Mouse (Mus musculus): ENCODE results near the gene Mfap1a.

GRCm38 (mm10) chr2:121443068-121443349 lies 63.5 kb downstream of the Mfap1a start:
- TF ChIP-seq POLR2A (IDR thresholded peaks at IDR 0.05; ENCODE audit: low read depth, low read length), result no peak
- TF ChIP-seq BHLHE40 (IDR thresholded peaks at IDR 0.05; ENCODE audit: low read depth, low read length), result no peak
- TF ChIP-seq CTCF (conservative IDR thresholded peaks at IDR 0.05 in 1 of 2, IDR thresholded peaks at IDR 0.05 in 1 of 2; ENCODE audit: low read depth in 2 of 2, low read length in 2 of 2), result no peak

Measured in CH12.LX (cell line).